Comparison of ENCODE assay signal across 22 mouse cellular contexts in genomic region chr1:185449727-185450126, GRCm38 (mm10). TPM values are rescaled to one million over a fixed set of nuclear protein-coding genes. Genes with fewer than 3 reads are reported as not detected.
A peak's percentile ranks its signal among the peaks of the same experiment; 100 is the strongest.
DNase-seq lines count a peak whose midpoint lies in the region; ATAC-seq and TF ChIP-seq lines count a peak whose summit lies in the region.
"Had no signal": no experiment of that assay in that cellular context is flagged by ENCODE, and none has a peak within 500 bp of the region (broad histone marks: within the 10 kb centered on the region; RNA-seq: fewer than 3 reads in every experiment).

No protein-coding gene starts in this region.

- DNase-seq in heart, postnatal 14 days = no peak
- DNase-seq in liver = peak; percentile 54
- no peak for DNase-seq in liver, postnatal 0 days
- no peak for DNase-seq in liver, embryonic 13.5 days
- no peak for DNase-seq in Muller cell, postnatal 12 days (ENCODE audit: inconsistent ontology term)
- DNase-seq: adrenal gland, adult 8-10 months; B cell, adult 2 months; cerebellum, adult 11 months; cerebellum, adult 8-10 months; cerebellum, postnatal 14 days; gastrocnemius, postnatal 10 days had no signal

- H3K27me3 ChIP-seq in heart, embryonic 11.5 days (ENCODE audit: control insufficient read depth, insufficient read depth, low read length) = peaks cover 12% of the 10 kb centered on the region
- no peaks in the 10 kb centered on the region for H3K27me3 ChIP-seq in liver, postnatal 0 days (ENCODE audit: insufficient read depth, low read length)
- H3K27me3 ChIP-seq in liver, embryonic 13.5 days = peaks cover 4% of the 10 kb centered on the region; the same call in 1 of the 2 replicates
- no peaks in the 10 kb centered on the region for H3K27me3 ChIP-seq in small intestine, adult 2 months (ENCODE audit: control insufficient read depth, insufficient read depth, low read length)
- H3K27me3 ChIP-seq in forebrain, embryonic 13.5 days = no peaks in the 10 kb centered on the region

- no peak overlapping the region for H3K9ac ChIP-seq in heart, embryonic 11.5 days (ENCODE audit: low read depth, low read length)
- H3K9ac ChIP-seq in liver, postnatal 0 days (replicated peaks) = no peak overlapping the region
- peak overlapping the region; percentile 31; the same call in 1 of the 2 replicates for H3K9ac ChIP-seq in liver, embryonic 13.5 days
- H3K9ac ChIP-seq in forebrain, embryonic 13.5 days = no peak overlapping the region
- H3K9ac ChIP-seq: embryonic facial prominence, embryonic 12.5 days; heart, embryonic 15.5 days; hindbrain, embryonic 14.5 days had no signal

- WGBS in heart, embryonic 11.5 days (ENCODE audit: insufficient replicate concordance) = 62% methylated on average over 2 of the region's 2 CpGs
- WGBS in liver, postnatal 0 days (ENCODE audit: insufficient replicate concordance) = 71% methylated on average over 2 of the region's 2 CpGs
- 58% methylated on average over 2 of the region's 2 CpGs for WGBS in liver, embryonic 13.5 days (ENCODE audit: insufficient replicate concordance)
- 29% methylated on average over 2 of the region's 2 CpGs for WGBS in small intestine, adult 2 months
- WGBS in forebrain, embryonic 13.5 days = 75% methylated on average over 2 of the region's 2 CpGs

- H3K27ac ChIP-seq in heart, embryonic 11.5 days (ENCODE audit: low read depth, low read length) = no peak overlapping the region
- no peak overlapping the region for H3K27ac ChIP-seq in liver, postnatal 0 days (ENCODE audit: low read depth)
- H3K27ac ChIP-seq in liver, embryonic 13.5 days = peak overlapping the region; percentile 98
- peak overlapping the region; percentile 94 for H3K27ac ChIP-seq in small intestine, adult 2 months (ENCODE audit: insufficient read depth, low read depth, low read length)
- no peak overlapping the region for H3K27ac ChIP-seq in forebrain, embryonic 13.5 days
- H3K27ac ChIP-seq: embryonic facial prominence, embryonic 12.5 days; heart, embryonic 15.5 days; hindbrain, embryonic 10.5 days; hindbrain, embryonic 14.5 days had no signal

- H3K4me2 ChIP-seq in heart, embryonic 11.5 days = peak overlapping the region; percentile 15; the same call in 1 of the 2 replicates
- H3K4me2 ChIP-seq in liver, postnatal 0 days (ENCODE audit: low read depth, low read length) = no peak overlapping the region
- no peak overlapping the region for H3K4me2 ChIP-seq in liver, embryonic 13.5 days
- no peak overlapping the region for H3K4me2 ChIP-seq in forebrain, embryonic 13.5 days
- H3K4me2 ChIP-seq: embryonic facial prominence, embryonic 12.5 days; heart, embryonic 15.5 days; hindbrain, embryonic 14.5 days had no signal

- TF ChIP-seq CTCF in liver, postnatal 0 days (IDR thresholded peaks at IDR 0.05; ENCODE audit: low read depth) = no peak
- TF ChIP-seq CTCF in small intestine, adult 2 months (IDR thresholded peaks at IDR 0.05; ENCODE audit: extremely low read depth, insufficient read length, insufficient replicate concordance, low read depth, low read length) = no peak

- H3K4me3 ChIP-seq in heart, embryonic 11.5 days (ENCODE audit: low read depth, low read length) = peak overlapping the region; percentile 28
- no peak overlapping the region for H3K4me3 ChIP-seq in liver, postnatal 0 days (ENCODE audit: low read depth, low read length)
- no peak overlapping the region for H3K4me3 ChIP-seq in liver, embryonic 13.5 days (replicated peaks)
- no peak overlapping the region for H3K4me3 ChIP-seq in small intestine, adult 2 months (ENCODE audit: low read depth, low read length)
- H3K4me3 ChIP-seq in forebrain, embryonic 13.5 days = no peak overlapping the region
- H3K4me3 ChIP-seq: embryonic facial prominence, embryonic 12.5 days; heart, embryonic 15.5 days; hindbrain, embryonic 10.5 days had no signal

- intact Hi-C loops in heart, postnatal 14 days (cut with DNase I) = no loop called here

- TF ChIP-seq POLR2A in small intestine, adult 2 months (IDR thresholded peaks at IDR 0.05; ENCODE audit: low read depth, low read length) = no peak

- H3K36me3 ChIP-seq in heart, embryonic 11.5 days (ENCODE audit: control insufficient read depth, insufficient read depth, low read length) = no peaks in the 10 kb centered on the region
- H3K36me3 ChIP-seq in liver, postnatal 0 days (replicated peaks; ENCODE audit: insufficient read depth, low read length) = no peaks in the 10 kb centered on the region
- H3K36me3 ChIP-seq in liver, embryonic 13.5 days = no peaks in the 10 kb centered on the region
- no peaks in the 10 kb centered on the region for H3K36me3 ChIP-seq in small intestine, adult 2 months (ENCODE audit: control insufficient read depth, insufficient read depth, low read length)
- no peaks in the 10 kb centered on the region for H3K36me3 ChIP-seq in forebrain, embryonic 13.5 days (ENCODE audit: poor library complexity, severe bottlenecking)
- H3K36me3 ChIP-seq: embryonic facial prominence, embryonic 12.5 days; heart, embryonic 15.5 days; hindbrain, embryonic 10.5 days had no signal

- H3K4me1 ChIP-seq in heart, embryonic 11.5 days (ENCODE audit: control insufficient read depth, insufficient read depth, low read length) = no peaks in the 10 kb centered on the region; the same call in 1 of the 2 replicates
- peaks cover 24% of the 10 kb centered on the region for H3K4me1 ChIP-seq in liver, postnatal 0 days (ENCODE audit: insufficient read depth)
- H3K4me1 ChIP-seq in liver, embryonic 13.5 days (replicated peaks) = peaks cover 68% of the 10 kb centered on the region
- H3K4me1 ChIP-seq in small intestine, adult 2 months (ENCODE audit: control insufficient read depth, insufficient read depth, insufficient read length, low read length) = peaks cover 23% of the 10 kb centered on the region; the same call in 1 of the 2 replicates
- no peaks in the 10 kb centered on the region for H3K4me1 ChIP-seq in forebrain, embryonic 13.5 days
- H3K4me1 ChIP-seq: embryonic facial prominence, embryonic 12.5 days had no signal

- H3K9me3 ChIP-seq in heart, embryonic 11.5 days (replicated peaks; ENCODE audit: control insufficient read depth, low read length) = no peaks in the 10 kb centered on the region
- no peaks in the 10 kb centered on the region for H3K9me3 ChIP-seq in liver, postnatal 0 days (ENCODE audit: low read length)
- H3K9me3 ChIP-seq in liver, embryonic 13.5 days (replicated peaks) = no peaks in the 10 kb centered on the region
- H3K9me3 ChIP-seq in forebrain, embryonic 13.5 days (replicated peaks) = no peaks in the 10 kb centered on the region
- H3K9me3 ChIP-seq: embryonic facial prominence, embryonic 12.5 days; heart, embryonic 15.5 days; hindbrain, embryonic 10.5 days had no signal

- no peak for ATAC-seq in heart, embryonic 11.5 days (replicated peaks; ENCODE audit: insufficient number of reproducible peaks, low FRiP score, low TSS enrichment)
- no peak for ATAC-seq in liver, postnatal 0 days
- ATAC-seq in liver, embryonic 13.5 days (ENCODE audit: low read depth) = no peak
- no peak for ATAC-seq in forebrain, embryonic 13.5 days
- ATAC-seq: CD4-positive, CD25-positive, alpha-beta regulatory T cell, adult 4 months; forebrain, embryonic 16.5 days had no signal

- no peak for TF ChIP-seq EP300 in liver, postnatal 0 days (IDR thresholded peaks at IDR 0.05; ENCODE audit: low read depth)

RNA-seq across cellular contexts. Expression of gene Slc30a10, which starts 4.9 kb away (rescaled TPM):
- polyA plus RNA-seq in heart, embryonic 11.5 days (2014; fragmentation: Nextera tagmentation; extraction: Ambion mirVana) = 3.9 and 5.0 TPM in 2 replicates
- total RNA-seq in heart, postnatal 14 days (2021) = not detected
- 8.0 and 9.1 TPM in 2 replicates for polyA plus RNA-seq in liver, postnatal 0 days (2015; fragmentation: Nextera tagmentation; extraction: Ambion mirVana)
- polyA plus RNA-seq in liver, embryonic 13.5 days (2015; fragmentation: Nextera tagmentation; extraction: Ambion mirVana) = 10.4 and 12.5 TPM in 2 replicates
- polyA plus RNA-seq in small intestine, adult 2 months (2012; rRNA removed) = 10.1 and 36.7 TPM in 2 replicates
- polyA plus RNA-seq in forebrain, embryonic 13.5 days (2015; fragmentation: Nextera tagmentation; extraction: Ambion mirVana) = 8.2 and 10.5 TPM in 2 replicates
- total RNA-seq: adrenal gland, adult 8-10 months; heart, adult 8-10 months; heart, postnatal 25 days had no signal
- polyA plus RNA-seq: CD4-positive, CD25-positive, alpha-beta regulatory T cell, adult 4 months had no signal

Comparison
In these comparisons a context has a peak if more than half of its experiments do, and no peak if none do; other contexts are left out.
1. H3K27ac ChIP-seq: peak in liver, embryonic 13.5 days (single experiment) and small intestine, adult 2 months (single experiment); none in heart, embryonic 11.5 days (single experiment), liver, postnatal 0 days (single experiment) and forebrain, embryonic 13.5 days (single experiment).